Mouse (Mus musculus): ENCODE measurements around the gene Pip4k2a. TPM values are rescaled to one million over a fixed set of nuclear protein-coding genes. Genes with fewer than 3 reads are reported as not detected.

Pip4k2a gene
- polyA plus RNA-seq, 1 experiment from 2014 or later, result 14.9 TPM

DNA sequence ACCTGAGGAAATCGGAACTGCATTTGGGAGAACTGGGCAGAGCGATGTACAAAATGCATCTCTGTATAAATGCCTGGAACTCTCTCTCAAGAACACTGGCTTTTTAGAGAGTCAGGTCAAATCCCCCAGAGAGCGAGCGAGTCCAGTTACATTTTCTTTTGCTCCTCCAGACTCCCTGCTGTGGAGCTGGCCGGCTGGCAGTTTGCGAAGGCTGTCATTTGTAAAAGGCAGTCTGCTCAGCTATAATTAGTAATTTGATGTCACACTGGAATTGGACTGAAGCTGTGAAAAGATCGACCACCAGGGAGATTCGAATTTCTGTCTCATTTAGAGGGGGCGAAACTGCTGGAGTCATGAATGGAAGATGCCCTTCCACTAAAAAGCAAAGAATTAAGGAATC is 137.2 kb downstream of the Pip4k2a start:
- 0 out of 2 replicates have a peak, but pooled peaks cover 2% of the 10 kb centered on the region for H3K4me1 ChIP-seq (ENCODE audit: control insufficient read depth, insufficient read depth, low read length)
- H3K4me3 ChIP-seq (ENCODE audit: low read depth, low read length), result no peak overlapping the region
- ATAC-seq (ENCODE audit: insufficient number of reproducible peaks, insufficient read depth, low FRiP score, low read depth), result no peak
- no peak overlapping the region for H3K4me2 ChIP-seq (replicated peaks; ENCODE audit: low read depth, low read length)
- H3K27ac ChIP-seq (ENCODE audit: low read length), result no peak overlapping the region
- H3K27me3 ChIP-seq (ENCODE audit: control insufficient read depth, insufficient read depth, low read length), result no peaks in the 10 kb centered on the region
- H3K9me3 ChIP-seq (ENCODE audit: control insufficient read depth, low read depth, low read length), result no peaks in the 10 kb centered on the region
- no peak overlapping the region for H3K9ac ChIP-seq (replicated peaks; ENCODE audit: low read depth, low read length)
- no peaks in the 10 kb centered on the region; the same call in none of the 2 replicates for H3K36me3 ChIP-seq (ENCODE audit: control insufficient read depth, insufficient read depth, low read length)
- 66% methylated on average over 9 of the region's 9 CpGs for WGBS

DNA sequence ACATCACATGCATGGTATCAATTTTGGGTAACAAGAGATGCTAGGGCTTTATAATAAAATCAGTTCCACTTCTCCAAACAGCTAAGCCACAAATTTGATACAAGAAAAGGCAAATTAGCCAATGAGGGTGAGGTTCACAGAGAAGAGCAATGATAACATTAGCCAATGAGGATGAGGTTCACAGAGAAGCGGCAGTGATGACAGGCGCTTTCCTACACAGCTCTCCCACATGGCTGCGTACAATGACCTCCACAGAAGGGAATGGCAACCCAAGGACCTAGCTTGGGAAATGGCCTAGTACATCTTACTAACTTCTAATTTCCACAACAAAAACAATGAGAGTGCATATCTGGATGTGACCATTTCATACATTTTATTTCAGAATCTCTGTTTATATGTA is 140.0 kb downstream of the Pip4k2a start:
- no peak for ATAC-seq (ENCODE audit: insufficient number of reproducible peaks, insufficient read depth, low FRiP score, low read depth)
- 96% methylated on average over 3 of the region's 3 CpGs for WGBS
- 0 out of 2 replicates have a peak, but pooled peaks cover 3% of the 10 kb centered on the region for H3K4me1 ChIP-seq (ENCODE audit: control insufficient read depth, insufficient read depth, low read length)

DNA sequence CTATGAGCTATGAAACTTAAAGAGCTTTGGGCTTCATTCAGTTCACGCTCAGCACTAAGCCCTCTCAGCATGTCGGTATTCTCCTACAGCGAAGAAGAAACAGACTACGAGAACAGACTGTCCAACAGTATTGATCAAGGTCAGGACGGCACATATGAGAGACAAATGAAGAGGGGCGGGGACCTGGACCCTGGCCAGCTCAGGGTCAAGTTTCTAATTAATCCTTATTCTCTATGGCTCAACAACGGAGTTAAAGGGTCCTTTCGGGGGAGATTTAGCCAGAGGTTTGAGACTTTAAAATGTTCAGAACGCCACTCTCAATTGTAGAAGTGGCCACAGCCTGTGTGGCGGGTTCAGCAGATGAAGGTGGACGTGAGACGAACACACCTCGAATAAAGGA is 141.5 kb downstream of the Pip4k2a start:
- no peak overlapping the region for H3K4me2 ChIP-seq (replicated peaks; ENCODE audit: low read depth, low read length)
- H3K9me3 ChIP-seq (ENCODE audit: control insufficient read depth, low read depth, low read length), result no peaks in the 10 kb centered on the region
- whole genome bisulfite sequencing, result 62% methylated on average over 13 of the region's 13 CpGs
- no peaks in the 10 kb centered on the region for H3K36me3 ChIP-seq (ENCODE audit: control insufficient read depth, insufficient read depth, low read length)
- H3K27me3 ChIP-seq (ENCODE audit: control insufficient read depth, insufficient read depth, low read length), result no peaks in the 10 kb centered on the region
- no peak overlapping the region for H3K27ac ChIP-seq (ENCODE audit: low read length)
- H3K4me3 ChIP-seq (ENCODE audit: low read depth, low read length), result no peak overlapping the region
- no peak overlapping the region for H3K9ac ChIP-seq (replicated peaks; ENCODE audit: low read depth, low read length)
- ATAC-seq (ENCODE audit: insufficient number of reproducible peaks, insufficient read depth, low FRiP score, low read depth), result no peak
- 0 out of 2 replicates have a peak, but pooled peaks cover 3% of the 10 kb centered on the region for H3K4me1 ChIP-seq (ENCODE audit: control insufficient read depth, insufficient read depth, low read length)

More for the DNA sequence above, 140.0 kb downstream of the Pip4k2a start:
- H3K4me3 ChIP-seq (ENCODE audit: low read depth, low read length), result no peak overlapping the region
- no peaks in the 10 kb centered on the region; the same call in none of the 2 replicates for H3K36me3 ChIP-seq (ENCODE audit: control insufficient read depth, insufficient read depth, low read length)
- no peaks in the 10 kb centered on the region for H3K27me3 ChIP-seq (ENCODE audit: control insufficient read depth, insufficient read depth, low read length)
- H3K9ac ChIP-seq (replicated peaks; ENCODE audit: low read depth, low read length), result no peak overlapping the region
- no peaks in the 10 kb centered on the region for H3K9me3 ChIP-seq (ENCODE audit: control insufficient read depth, low read depth, low read length)
- no peak overlapping the region for H3K27ac ChIP-seq (ENCODE audit: low read length)
- H3K4me2 ChIP-seq (replicated peaks; ENCODE audit: low read depth, low read length), result no peak overlapping the region

DNA sequence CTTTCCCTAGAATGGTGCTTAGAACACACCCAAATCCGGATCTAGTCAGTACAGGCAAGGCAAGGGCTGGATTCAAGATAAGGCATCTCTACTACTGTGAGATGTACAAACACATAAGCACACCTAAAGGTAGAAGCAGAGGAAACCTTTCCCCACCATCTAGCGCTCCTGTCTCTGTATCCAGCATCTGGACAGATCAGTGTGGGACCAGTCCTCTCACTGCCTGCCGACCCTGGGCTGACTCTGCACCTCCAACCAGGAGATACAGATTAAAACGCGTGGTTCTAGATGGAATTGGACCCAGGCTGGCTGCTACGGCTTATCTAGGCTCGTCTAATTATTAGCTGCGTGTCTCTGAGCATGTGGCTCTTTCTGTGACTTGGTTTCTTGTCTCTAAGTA is 142.7 kb downstream of the Pip4k2a start:
- Histone ChIP-seq H3K27ac (ENCODE audit: low read length) (no peak overlapping the region), H3K36me3 (ENCODE audit: control insufficient read depth, insufficient read depth, low read length) (no peaks in the 10 kb centered on the region), H3K4me1 (ENCODE audit: control insufficient read depth, insufficient read depth, low read length) (0 out of 2 replicates have a peak, but pooled peaks cover 3% of the 10 kb centered on the region), H3K9me3 (ENCODE audit: control insufficient read depth, low read depth, low read length) (no peaks in the 10 kb centered on the region), H3K4me2 (replicated peaks; ENCODE audit: low read depth, low read length) (no peak overlapping the region), H3K4me3 (ENCODE audit: low read depth, low read length) (no peak overlapping the region), H3K9ac (replicated peaks; ENCODE audit: low read depth, low read length) (no peak overlapping the region), H3K27me3 (ENCODE audit: control insufficient read depth, insufficient read depth, low read length) (no peaks in the 10 kb centered on the region)
- no peak for ATAC-seq (ENCODE audit: insufficient number of reproducible peaks, insufficient read depth, low FRiP score, low read depth)
- 46% methylated on average over 8 of the region's 8 CpGs for WGBS

DNA sequence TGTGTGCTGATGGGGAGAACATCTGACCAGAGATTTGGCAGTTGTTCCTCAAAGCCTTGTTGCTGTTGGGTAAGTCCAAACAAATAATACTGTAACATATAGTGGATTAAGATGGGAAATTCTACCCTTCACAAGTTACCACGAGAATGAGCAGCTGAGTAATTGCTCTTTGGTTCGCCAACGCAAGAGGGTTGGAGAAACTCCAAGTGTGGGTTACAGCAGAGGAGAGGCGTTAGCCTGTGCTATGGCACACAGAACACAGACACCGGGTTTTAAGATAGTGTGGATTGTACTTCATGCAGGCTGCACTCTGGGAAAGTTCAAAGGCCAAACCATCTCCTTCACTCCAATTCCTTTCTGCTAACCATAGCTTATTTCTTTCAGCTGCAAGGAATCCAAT is 144.6 kb downstream of the Pip4k2a start:
- H3K4me1 ChIP-seq (ENCODE audit: control insufficient read depth, insufficient read depth, low read length), result 0 out of 2 replicates have a peak, but pooled peaks cover 3% of the 10 kb centered on the region
- 78% methylated on average over 5 of the region's 5 CpGs for WGBS
- H3K9ac ChIP-seq (replicated peaks; ENCODE audit: low read depth, low read length), result no peak overlapping the region
- H3K9me3 ChIP-seq (ENCODE audit: control insufficient read depth, low read depth, low read length), result no peaks in the 10 kb centered on the region
- ATAC-seq (ENCODE audit: insufficient number of reproducible peaks, insufficient read depth, low FRiP score, low read depth), result no peak
- H3K27me3 ChIP-seq (ENCODE audit: control insufficient read depth, insufficient read depth, low read length), result no peaks in the 10 kb centered on the region
- H3K36me3 ChIP-seq (ENCODE audit: control insufficient read depth, insufficient read depth, low read length), result no peaks in the 10 kb centered on the region
- no peak overlapping the region for H3K4me2 ChIP-seq (replicated peaks; ENCODE audit: low read depth, low read length)
- H3K27ac ChIP-seq (ENCODE audit: low read length), result no peak overlapping the region
- H3K4me3 ChIP-seq (ENCODE audit: low read depth, low read length), result no peak overlapping the region

DNA sequence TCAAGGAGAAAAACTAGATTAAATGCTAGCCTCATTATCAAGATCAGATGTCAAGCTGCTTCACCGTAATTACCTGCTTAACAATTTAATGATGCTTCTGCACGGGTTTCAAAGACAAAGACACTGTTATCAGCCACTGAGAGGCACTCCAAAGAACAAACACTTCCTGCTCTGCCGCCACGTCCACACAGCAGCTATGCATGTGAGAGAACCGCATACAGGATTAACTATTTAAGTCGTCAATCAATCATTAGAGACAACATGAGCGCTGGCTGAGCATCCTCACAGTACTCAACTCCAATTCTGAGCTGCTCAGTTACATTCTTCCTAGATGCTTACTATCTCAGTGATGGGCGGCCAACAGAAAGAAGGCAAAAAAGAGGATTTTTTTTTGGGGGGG is 147.3 kb downstream of the Pip4k2a start:
- H3K36me3 ChIP-seq (ENCODE audit: control insufficient read depth, insufficient read depth, low read length), result no peaks in the 10 kb centered on the region
- H3K27me3 ChIP-seq (ENCODE audit: control insufficient read depth, insufficient read depth, low read length), result no peaks in the 10 kb centered on the region
- H3K4me2 ChIP-seq (replicated peaks; ENCODE audit: low read depth, low read length), result no peak overlapping the region
- no peaks in the 10 kb centered on the region for H3K9me3 ChIP-seq (ENCODE audit: control insufficient read depth, low read depth, low read length)
- ATAC-seq (ENCODE audit: insufficient number of reproducible peaks, insufficient read depth, low FRiP score, low read depth), result no peak
- H3K27ac ChIP-seq (ENCODE audit: low read length), result no peak overlapping the region
- no peak overlapping the region for H3K4me3 ChIP-seq (ENCODE audit: low read depth, low read length)
- no peak overlapping the region for H3K9ac ChIP-seq (replicated peaks; ENCODE audit: low read depth, low read length)
- 0 out of 2 replicates have a peak, but pooled peaks cover under 1% of the 10 kb centered on the region for H3K4me1 ChIP-seq (ENCODE audit: control insufficient read depth, insufficient read depth, low read length)
- 52% methylated on average over 8 of the region's 8 CpGs for WGBS

DNA sequence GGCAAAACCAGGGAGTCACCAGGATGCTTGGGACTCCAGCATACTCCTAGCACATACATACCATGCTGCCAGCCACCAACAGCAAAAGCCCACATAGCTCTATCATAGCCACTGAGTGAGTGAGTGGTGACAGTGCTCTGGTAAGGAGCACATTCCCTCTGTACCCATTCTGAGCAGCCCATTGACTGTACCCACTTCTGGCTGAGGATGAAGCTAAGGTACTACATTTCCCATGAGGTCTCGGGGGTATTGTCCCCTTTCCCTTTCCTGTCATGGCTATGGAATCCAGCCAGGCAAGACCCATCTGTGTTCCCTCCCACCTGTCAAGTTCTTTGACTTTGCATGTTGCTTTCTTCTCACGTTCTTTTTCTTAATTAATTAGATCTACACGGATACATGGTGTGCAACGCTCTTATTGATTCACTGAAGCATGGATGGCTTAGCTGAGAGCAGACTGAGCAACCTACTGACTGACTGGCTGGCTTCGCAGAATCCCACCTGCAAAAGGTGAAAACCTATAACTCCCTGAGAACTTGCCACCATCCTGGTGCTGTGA is 149.8 kb downstream of the Pip4k2a start:
- no peaks in the 10 kb centered on the region for H3K27me3 ChIP-seq (ENCODE audit: control insufficient read depth, insufficient read depth, low read length)
- no peak overlapping the region for H3K9ac ChIP-seq (replicated peaks; ENCODE audit: low read depth, low read length)
- no peaks in the 10 kb centered on the region for H3K4me1 ChIP-seq (ENCODE audit: control insufficient read depth, insufficient read depth, low read length)
- no peak overlapping the region for H3K4me3 ChIP-seq (ENCODE audit: low read depth, low read length)
- WGBS, result 82% methylated on average over 5 of the region's 5 CpGs
- no peak overlapping the region for H3K27ac ChIP-seq (ENCODE audit: low read length)
- no peak for ATAC-seq (ENCODE audit: insufficient number of reproducible peaks, insufficient read depth, low FRiP score, low read depth)
- no peak overlapping the region for H3K4me2 ChIP-seq (replicated peaks; ENCODE audit: low read depth, low read length)
- peaks cover 4% of the 10 kb centered on the region; the same call in 1 of the 2 replicates for H3K36me3 ChIP-seq (ENCODE audit: control insufficient read depth, insufficient read depth, low read length)
- H3K9me3 ChIP-seq (ENCODE audit: control insufficient read depth, low read depth, low read length), result no peaks in the 10 kb centered on the region

DNA sequence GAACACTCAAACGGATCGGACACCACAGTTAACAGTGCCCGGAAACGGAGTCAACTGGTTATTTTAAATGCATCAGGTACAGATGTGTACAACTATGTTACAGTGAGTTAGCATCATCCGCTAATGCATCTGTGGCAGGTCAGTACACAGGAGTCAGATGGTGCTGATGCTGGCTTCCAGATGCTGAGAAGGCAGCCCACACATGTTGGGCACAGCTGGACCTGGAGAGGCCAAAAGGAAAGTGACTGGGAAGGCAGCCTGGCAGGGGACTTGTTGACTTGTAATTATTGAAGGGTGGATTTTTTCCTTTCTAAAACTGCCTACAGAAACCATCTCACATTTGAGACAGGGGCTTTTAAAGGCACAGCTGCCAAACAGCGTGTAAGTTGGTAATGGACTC is 155.4 kb downstream of the Pip4k2a start:
- H3K4me1 ChIP-seq (ENCODE audit: control insufficient read depth, insufficient read depth, low read length), result no peaks in the 10 kb centered on the region
- no peak overlapping the region for H3K4me3 ChIP-seq (ENCODE audit: low read depth, low read length)
- H3K9me3 ChIP-seq (ENCODE audit: control insufficient read depth, low read depth, low read length), result no peaks in the 10 kb centered on the region
- H3K27me3 ChIP-seq (ENCODE audit: control insufficient read depth, insufficient read depth, low read length), result no peaks in the 10 kb centered on the region
- peaks cover 4% of the 10 kb centered on the region; the same call in 1 of the 2 replicates for H3K36me3 ChIP-seq (ENCODE audit: control insufficient read depth, insufficient read depth, low read length)
- no peak for ATAC-seq (ENCODE audit: insufficient number of reproducible peaks, insufficient read depth, low FRiP score, low read depth)
- H3K9ac ChIP-seq (replicated peaks; ENCODE audit: low read depth, low read length), result no peak overlapping the region
- no peak overlapping the region for H3K27ac ChIP-seq (ENCODE audit: low read length)
- 83% methylated on average over 6 of the region's 6 CpGs for WGBS
- H3K4me2 ChIP-seq (replicated peaks; ENCODE audit: low read depth, low read length), result no peak overlapping the region

DNA sequence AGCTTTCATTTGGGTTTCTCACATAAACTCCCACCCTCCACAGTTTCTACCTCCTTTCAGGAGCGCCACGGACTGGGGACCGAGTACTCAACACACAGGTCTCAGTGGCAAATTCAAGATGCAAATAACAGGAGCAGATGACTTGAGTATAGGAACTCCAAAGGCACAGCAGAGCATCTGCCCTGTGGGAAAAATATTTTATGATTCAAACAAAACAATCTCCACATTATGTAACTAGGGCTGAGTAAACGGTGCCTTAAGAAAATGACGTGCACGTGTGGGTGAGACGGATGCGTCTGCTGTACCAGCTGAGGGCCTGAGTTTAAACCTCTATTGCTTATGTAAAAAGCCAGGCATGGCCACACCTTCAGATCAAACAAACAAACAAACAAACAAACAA is 156.9 kb downstream of the Pip4k2a start:
- peaks cover 4% of the 10 kb centered on the region; the same call in 1 of the 2 replicates for H3K36me3 ChIP-seq (ENCODE audit: control insufficient read depth, insufficient read depth, low read length)
- no peaks in the 10 kb centered on the region for H3K27me3 ChIP-seq (ENCODE audit: control insufficient read depth, insufficient read depth, low read length)
- no peaks in the 10 kb centered on the region for H3K9me3 ChIP-seq (ENCODE audit: control insufficient read depth, low read depth, low read length)
- 86% methylated on average over 8 of the region's 8 CpGs for WGBS
- no peak overlapping the region for H3K4me2 ChIP-seq (replicated peaks; ENCODE audit: low read depth, low read length)
- H3K27ac ChIP-seq (ENCODE audit: low read length), result no peak overlapping the region
- ATAC-seq (ENCODE audit: insufficient number of reproducible peaks, insufficient read depth, low FRiP score, low read depth), result no peak
- H3K4me1 ChIP-seq (ENCODE audit: control insufficient read depth, insufficient read depth, low read length), result no peaks in the 10 kb centered on the region
- H3K4me3 ChIP-seq (ENCODE audit: low read depth, low read length), result no peak overlapping the region
- no peak overlapping the region for H3K9ac ChIP-seq (replicated peaks; ENCODE audit: low read depth, low read length)
